Mouse (Mus musculus): ENCODE measurements around the gene Fdxr. TPM values are rescaled to one million over a fixed set of nuclear protein-coding genes. Genes with fewer than 3 reads are reported as not detected.

Gene Fdxr
- 15.2 TPM in 2 replicates for polyA plus RNA-seq (2014; fragmentation: Nextera tagmentation; extraction: Ambion mirVana)

DNA sequence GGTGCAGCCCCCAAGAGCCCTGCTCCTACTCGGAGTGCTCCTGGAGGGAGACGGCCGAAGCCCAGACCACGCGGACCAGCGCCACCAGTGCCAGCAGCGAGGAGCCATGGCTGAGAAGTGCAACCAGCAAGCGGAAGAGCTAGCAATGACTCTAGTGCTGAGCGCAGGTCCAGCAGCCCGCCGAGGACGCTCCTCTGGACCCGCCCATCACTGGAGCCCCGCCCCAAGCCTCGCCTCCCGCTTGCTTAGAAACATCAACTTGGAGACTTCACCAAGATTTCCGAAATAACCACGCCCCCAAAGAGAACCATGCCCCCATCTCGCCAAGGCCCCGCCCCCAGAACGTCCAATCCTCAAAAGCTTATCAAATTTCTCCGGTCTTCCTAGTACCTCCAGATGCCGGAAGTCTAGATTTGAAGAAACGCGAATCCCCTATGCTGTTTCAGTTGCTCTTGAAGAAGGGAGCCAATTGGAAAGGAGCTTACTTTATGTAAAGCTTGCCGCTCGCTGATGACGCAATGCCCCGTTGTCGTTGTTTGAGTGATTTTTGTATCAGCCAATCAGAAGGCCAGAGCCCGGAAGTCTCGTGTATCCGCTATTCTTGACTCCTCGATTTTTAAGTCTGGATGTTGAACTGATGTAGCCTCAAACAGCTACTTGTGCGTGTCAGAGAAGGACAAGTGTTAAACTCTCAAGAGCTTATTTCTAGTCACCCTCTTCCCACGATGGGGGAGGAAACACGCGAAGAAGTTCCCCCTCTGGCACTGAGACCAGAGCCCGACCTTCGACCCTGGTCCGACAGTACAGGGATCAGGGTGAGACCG, at the start of gene Fdxr:
Fdxr (minus strand) TSS at position 271 of the 824 bp plus-strand sequence.
- Histone ChIP-seq H3K27me3 (ENCODE audit: control insufficient read depth, insufficient read depth, low read length) (no peaks in the 10 kb centered on the region), H3K36me3 (replicated peaks; ENCODE audit: control insufficient read depth, insufficient read depth) (0 out of 2 replicates have a peak, but pooled peaks cover 7% of the 10 kb centered on the region), H3K4me3 (replicated peaks; ENCODE audit: low read length) (peak within 1 kb of the TSS; percentile 54), H3K4me2 (replicated peaks) (peak within 1 kb of the TSS; percentile 74), H3K9me3 (ENCODE audit: control insufficient read depth, low read length) (no peaks in the 10 kb centered on the region), H3K4me1 (replicated peaks; ENCODE audit: control insufficient read depth, insufficient read depth, low read length) (peaks cover 18% of the 10 kb centered on the region), H3K27ac (peak within 1 kb of the TSS; percentile 85), H3K9ac (peak within 1 kb of the TSS; percentile 63)
- under 1% methylated on average over 42 of the region's 42 CpGs for whole genome bisulfite sequencing
- ATAC-seq (ENCODE audit: low FRiP score) (peak; percentile 96), DNase-seq (ENCODE audit: low spot score) (peak; percentile 100)

DNA sequence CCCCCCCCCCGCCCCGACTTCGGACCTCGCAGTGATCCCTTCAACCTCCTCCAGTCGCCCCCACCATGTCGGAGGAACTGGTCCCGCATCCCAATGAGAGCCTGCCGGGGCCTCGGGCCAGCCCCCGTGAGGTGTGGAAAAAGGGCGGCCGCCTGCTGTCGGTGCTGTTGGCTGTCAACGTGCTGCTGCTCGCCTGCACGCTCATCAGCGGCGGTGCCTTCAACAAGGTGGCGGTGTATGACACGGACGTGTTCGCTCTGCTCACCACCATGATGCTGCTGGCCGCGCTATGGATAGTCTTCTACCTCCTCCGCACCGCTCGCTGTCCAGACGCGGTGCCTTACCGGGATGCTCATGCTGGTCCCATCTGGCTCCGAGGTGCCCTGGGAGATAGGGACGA, 46.5 kb upstream of the Fdxr start:
- Histone ChIP-seq H3K9ac (no peak overlapping the region), H3K36me3 (replicated peaks; ENCODE audit: control insufficient read depth, insufficient read depth) (no peaks in the 10 kb centered on the region), H3K27ac (no peak overlapping the region), H3K4me2 (replicated peaks) (0 out of 2 replicates have a peak overlapping the region, but pooled peaks have one; percentile 22), H3K9me3 (ENCODE audit: control insufficient read depth, low read length) (no peaks in the 10 kb centered on the region), H3K4me3 (replicated peaks; ENCODE audit: low read length) (no peak overlapping the region), H3K27me3 (ENCODE audit: control insufficient read depth, insufficient read depth, low read length) (peaks cover 71% of the 10 kb centered on the region), H3K4me1 (replicated peaks; ENCODE audit: control insufficient read depth, insufficient read depth, low read length) (no peaks in the 10 kb centered on the region; the same call in 1 of the 2 replicates)
- WGBS: 22% methylated on average over 31 of the region's 32 CpGs
- DNase-seq (ENCODE audit: low spot score) (no peak), ATAC-seq (ENCODE audit: low FRiP score) (no peak)

DNA sequence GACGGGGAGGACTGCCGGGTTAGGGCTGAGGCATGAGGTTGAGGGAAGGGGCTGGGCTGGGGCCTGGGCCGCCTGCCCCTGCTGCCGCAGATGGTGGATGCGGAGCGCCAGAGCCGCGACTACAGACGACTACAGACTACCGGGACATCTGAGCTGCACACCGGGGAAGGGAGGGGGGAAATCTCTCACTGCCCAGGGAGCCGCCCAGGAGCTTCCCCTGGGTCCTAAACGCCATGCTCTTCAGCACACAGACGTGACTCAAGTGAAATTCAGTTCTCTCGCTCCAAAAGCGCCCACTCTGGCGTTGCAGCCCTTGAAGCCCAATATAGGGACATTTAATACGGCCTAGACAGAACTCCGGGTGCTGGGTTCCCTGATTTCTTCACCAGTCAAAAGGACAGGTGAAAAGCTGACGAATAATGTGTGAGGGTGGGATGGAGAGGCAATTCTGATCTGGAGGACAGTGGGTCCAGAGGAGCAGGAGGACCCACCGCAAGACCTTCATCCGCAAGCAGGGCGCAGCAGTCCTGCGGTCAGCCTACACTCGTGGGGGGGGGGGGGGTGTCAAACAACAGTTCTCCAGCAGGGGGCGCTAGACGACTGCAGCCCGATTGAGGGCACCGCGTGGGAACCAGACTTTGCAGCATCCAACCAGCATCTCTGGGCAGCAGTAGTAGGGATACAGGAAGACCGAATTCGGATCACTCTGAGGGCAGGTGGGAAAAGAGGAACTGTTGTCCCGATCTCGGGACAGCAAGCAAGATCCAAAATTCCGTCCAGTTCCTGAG, 45.2 kb upstream of the Fdxr start, which contains the start of gene Ush1g:
Ush1g (minus strand) TSS at position 136 of the 788 bp plus-strand sequence.
- Histone ChIP-seq H3K27me3 (ENCODE audit: control insufficient read depth, insufficient read depth, low read length) (peaks cover 84% of the 10 kb centered on the region), H3K36me3 (replicated peaks; ENCODE audit: control insufficient read depth, insufficient read depth) (no peaks in the 10 kb centered on the region), H3K4me2 (replicated peaks) (peak within 1 kb of the TSS; percentile 24), H3K9ac (no peak within 1 kb of the TSS), H3K9me3 (ENCODE audit: control insufficient read depth, low read length) (no peaks in the 10 kb centered on the region), H3K4me3 (replicated peaks; ENCODE audit: low read length) (0 out of 2 replicates have a peak within 1 kb of the TSS, but pooled peaks have one; percentile 6), H3K27ac (no peak within 1 kb of the TSS), H3K4me1 (replicated peaks; ENCODE audit: control insufficient read depth, insufficient read depth, low read length) (peaks cover 3% of the 10 kb centered on the region; the same call in 1 of the 2 replicates)
- peak; percentile 68 for DNase-seq (ENCODE audit: low spot score)
- ATAC-seq (ENCODE audit: low FRiP score): peak; percentile 49; the same call in 1 of the 2 replicates
- WGBS: 4% methylated on average over 35 of the region's 35 CpGs

DNA sequence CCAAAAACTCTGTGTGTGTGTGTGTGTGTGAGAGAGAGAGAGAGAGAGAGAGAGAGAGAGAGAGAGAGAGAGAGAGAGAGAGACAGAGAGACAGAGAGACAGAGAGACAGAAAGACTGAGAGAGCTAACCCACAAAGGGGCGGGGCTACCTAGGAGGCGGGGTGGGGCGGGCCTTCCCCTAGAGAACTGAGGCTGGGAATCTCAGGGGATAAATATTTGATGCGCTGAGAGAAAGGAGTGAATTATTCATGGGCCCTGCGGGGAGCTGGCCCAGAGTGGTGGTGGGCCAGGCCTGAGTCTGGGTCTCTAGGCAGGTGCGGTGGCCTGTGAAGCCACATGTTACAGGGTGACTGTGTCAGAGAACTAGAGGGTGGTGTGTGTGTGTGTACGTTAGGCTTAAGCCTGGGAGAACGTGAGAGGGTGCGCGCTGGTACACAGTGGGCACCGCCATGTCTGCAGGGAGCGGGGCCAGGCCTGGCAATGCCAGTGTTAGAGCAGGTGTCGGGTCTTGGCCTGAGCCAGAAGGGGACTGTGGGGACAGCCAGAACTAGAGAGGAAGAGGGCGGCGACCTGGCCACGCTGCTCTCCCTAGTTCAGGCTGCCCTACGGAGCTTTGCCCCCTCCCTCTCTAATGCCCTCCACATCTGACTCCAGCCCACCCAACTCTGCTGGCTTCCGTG, 43.0 kb upstream of the Fdxr start:
- no peaks in the 10 kb centered on the region for H3K36me3 ChIP-seq (replicated peaks; ENCODE audit: control insufficient read depth, insufficient read depth)
- no peak overlapping the region for H3K4me3 ChIP-seq (replicated peaks; ENCODE audit: low read length)
- no peak for ATAC-seq (ENCODE audit: low FRiP score)
- peaks cover 100% of the 10 kb centered on the region for H3K27me3 ChIP-seq (ENCODE audit: control insufficient read depth, insufficient read depth, low read length)
- H3K9me3 ChIP-seq (ENCODE audit: control insufficient read depth, low read length): no peaks in the 10 kb centered on the region
- peaks cover 3% of the 10 kb centered on the region; the same call in 1 of the 2 replicates for H3K4me1 ChIP-seq (replicated peaks; ENCODE audit: control insufficient read depth, insufficient read depth, low read length)
- H3K27ac ChIP-seq: no peak overlapping the region
- no peak overlapping the region for H3K4me2 ChIP-seq (replicated peaks)
- no peak for DNase-seq (ENCODE audit: low spot score)
- 7% methylated on average over 18 of the region's 18 CpGs for WGBS
- H3K9ac ChIP-seq: no peak overlapping the region

DNA sequence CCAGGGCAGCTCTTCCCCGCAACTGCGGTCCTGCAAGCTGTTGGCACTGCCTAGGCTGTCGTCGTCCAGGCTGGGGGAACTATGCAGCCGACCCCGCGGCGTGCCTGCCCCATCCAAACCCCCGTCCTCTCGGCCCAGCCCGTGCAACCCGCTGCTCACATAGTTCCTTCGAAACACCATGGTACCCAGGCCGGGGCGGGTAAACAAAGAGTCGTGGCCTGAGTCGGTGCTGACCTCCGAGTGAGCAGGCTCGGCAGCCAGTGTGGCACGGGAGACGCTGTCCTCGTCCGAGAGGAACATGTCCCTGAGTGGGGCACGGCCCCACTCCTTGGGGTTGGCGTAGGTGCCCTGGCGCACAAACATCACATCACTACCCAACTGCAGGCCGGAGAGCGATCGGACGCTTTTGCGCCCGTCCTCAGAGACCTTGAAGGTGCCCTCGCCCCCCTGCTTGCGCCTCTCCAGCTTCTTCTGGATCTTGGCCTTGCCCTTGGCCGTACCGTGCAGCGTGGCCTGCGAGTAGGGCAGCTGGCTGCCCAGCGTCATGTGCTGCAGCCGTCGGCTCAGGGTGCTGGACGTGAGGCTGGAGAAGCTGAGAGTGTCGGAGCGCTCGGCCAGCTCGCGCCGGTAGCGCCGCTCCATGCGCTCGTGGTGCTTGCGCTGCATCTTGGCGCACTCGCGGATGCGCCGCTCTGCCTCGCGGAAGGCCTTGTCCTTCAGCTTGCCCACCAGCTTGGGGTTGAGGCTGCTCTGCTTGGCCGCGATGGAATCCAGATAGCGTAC, 41.6 kb upstream of the Fdxr start:
- Histone ChIP-seq H3K9ac (no peak overlapping the region), H3K9me3 (ENCODE audit: control insufficient read depth, low read length) (no peaks in the 10 kb centered on the region), H3K27me3 (ENCODE audit: control insufficient read depth, insufficient read depth, low read length) (peaks cover 95% of the 10 kb centered on the region), H3K4me2 (replicated peaks) (0 out of 2 replicates have a peak overlapping the region, but pooled peaks have one; percentile 19), H3K27ac (no peak overlapping the region), H3K4me3 (replicated peaks; ENCODE audit: low read length) (no peak overlapping the region), H3K36me3 (replicated peaks; ENCODE audit: control insufficient read depth, insufficient read depth) (no peaks in the 10 kb centered on the region), H3K4me1 (replicated peaks; ENCODE audit: control insufficient read depth, insufficient read depth, low read length) (peaks cover 3% of the 10 kb centered on the region; the same call in 1 of the 2 replicates)
- ATAC-seq (ENCODE audit: low FRiP score) (no peak), DNase-seq (ENCODE audit: low spot score) (no peak)
- WGBS: 4% methylated on average over 62 of the region's 63 CpGs

DNA sequence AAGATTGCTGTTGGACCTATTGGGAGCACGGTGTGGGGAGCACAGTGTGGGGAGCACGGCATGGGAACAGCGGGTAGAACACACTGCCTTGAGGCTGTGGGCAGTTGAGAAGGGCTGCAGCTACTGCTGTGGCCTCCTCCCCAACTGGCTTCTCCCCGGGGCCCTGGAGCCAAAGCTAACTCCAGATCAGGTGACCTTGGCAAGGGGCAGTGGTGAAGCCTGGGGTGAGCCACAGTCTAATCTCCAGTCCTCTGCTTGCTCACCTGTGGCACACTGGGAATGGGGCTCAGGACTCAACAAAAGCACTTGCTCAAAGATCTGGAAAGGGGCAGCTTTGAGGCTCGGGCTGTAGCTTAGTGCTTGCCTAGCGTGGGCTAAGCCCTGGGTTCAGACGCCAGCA, 40.4 kb upstream of the Fdxr start:
- Histone ChIP-seq H3K4me2 (replicated peaks) (no peak overlapping the region), H3K9ac (no peak overlapping the region), H3K27ac (no peak overlapping the region), H3K27me3 (ENCODE audit: control insufficient read depth, insufficient read depth, low read length) (peaks cover 91% of the 10 kb centered on the region), H3K9me3 (ENCODE audit: control insufficient read depth, low read length) (no peaks in the 10 kb centered on the region), H3K4me1 (replicated peaks; ENCODE audit: control insufficient read depth, insufficient read depth, low read length) (peaks cover 3% of the 10 kb centered on the region; the same call in 1 of the 2 replicates), H3K36me3 (replicated peaks; ENCODE audit: control insufficient read depth, insufficient read depth) (no peaks in the 10 kb centered on the region), H3K4me3 (replicated peaks; ENCODE audit: low read length) (no peak overlapping the region)
- WGBS: 66% methylated on average over 7 of the region's 7 CpGs
- DNase-seq (ENCODE audit: low spot score): no peak
- no peak for ATAC-seq (ENCODE audit: low FRiP score)

DNA sequence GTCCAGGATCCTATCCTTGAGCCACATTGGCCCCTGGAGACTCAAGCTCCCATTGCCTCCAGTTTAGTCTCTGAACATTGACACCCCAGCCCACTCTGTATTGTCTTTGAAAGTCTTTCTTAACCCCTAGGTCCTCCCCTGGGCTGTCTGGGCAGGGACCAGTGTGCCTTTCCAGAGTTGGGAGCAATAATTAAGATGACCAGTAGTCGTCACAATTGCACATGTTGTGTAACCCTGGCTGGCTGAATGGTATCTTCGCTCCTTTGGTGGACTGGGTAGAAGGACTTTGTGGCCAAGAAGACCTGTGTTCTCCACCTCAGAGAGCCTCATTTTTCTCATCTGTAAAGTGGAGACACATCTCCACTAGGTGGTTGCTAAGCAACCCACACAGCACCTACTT, 37.4 kb upstream of the Fdxr start:
- no peaks in the 10 kb centered on the region for H3K36me3 ChIP-seq (replicated peaks; ENCODE audit: control insufficient read depth, insufficient read depth)
- H3K9me3 ChIP-seq (ENCODE audit: control insufficient read depth, low read length): no peaks in the 10 kb centered on the region
- H3K4me2 ChIP-seq (replicated peaks): no peak overlapping the region
- DNase-seq (ENCODE audit: low spot score) (no peak), ATAC-seq (ENCODE audit: low FRiP score) (no peak)
- no peak overlapping the region for H3K27ac ChIP-seq
- 45% methylated on average over 2 of the region's 2 CpGs for WGBS
- no peak overlapping the region for H3K9ac ChIP-seq
- H3K4me3 ChIP-seq (replicated peaks; ENCODE audit: low read length): no peak overlapping the region
- 0 out of 2 replicates have a peak, but pooled peaks cover 3% of the 10 kb centered on the region for H3K4me1 ChIP-seq (replicated peaks; ENCODE audit: control insufficient read depth, insufficient read depth, low read length)
- peaks cover 64% of the 10 kb centered on the region for H3K27me3 ChIP-seq (ENCODE audit: control insufficient read depth, insufficient read depth, low read length)

DNA sequence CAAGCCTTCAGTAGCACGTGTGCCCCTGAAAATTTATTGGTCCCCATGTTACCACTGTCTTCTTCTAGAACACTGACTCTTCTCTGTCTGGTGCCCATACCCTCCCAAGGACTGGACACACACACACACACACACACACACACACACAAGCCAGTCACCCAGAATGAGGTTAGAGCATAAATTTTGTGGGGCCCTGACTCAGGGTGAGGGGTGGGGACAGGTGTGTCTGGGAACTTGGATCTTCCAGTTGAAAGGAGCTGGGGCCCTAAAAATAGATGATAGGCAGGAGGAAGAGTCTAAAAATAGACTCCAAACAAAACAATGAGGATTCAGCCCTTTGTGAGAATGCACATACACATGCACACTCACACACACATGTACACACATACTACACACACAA, 31.9 kb upstream of the Fdxr start:
- Histone ChIP-seq H3K4me1 (replicated peaks; ENCODE audit: control insufficient read depth, insufficient read depth, low read length) (no peaks in the 10 kb centered on the region), H3K9me3 (ENCODE audit: control insufficient read depth, low read length) (no peaks in the 10 kb centered on the region), H3K4me3 (replicated peaks; ENCODE audit: low read length) (no peak overlapping the region), H3K27me3 (ENCODE audit: control insufficient read depth, insufficient read depth, low read length) (peaks cover 14% of the 10 kb centered on the region; the same call in 1 of the 2 replicates), H3K9ac (no peak overlapping the region), H3K36me3 (replicated peaks; ENCODE audit: control insufficient read depth, insufficient read depth) (no peaks in the 10 kb centered on the region), H3K4me2 (replicated peaks) (no peak overlapping the region), H3K27ac (no peak overlapping the region)
- WGBS: 80% methylated on average over 1 of the region's 1 CpGs
- no peak for ATAC-seq (ENCODE audit: low FRiP score)
- no peak for DNase-seq (ENCODE audit: low spot score)

All from hindbrain, embryonic 14.5 days (tissue).